Mouse (Mus musculus) kidney, postnatal 0 days (tissue): Measurements from ENCODE around the gene Myog. TPM values are rescaled to one million over a fixed set of nuclear protein-coding genes. Genes with fewer than 3 reads are reported as not detected.

Experiments
- ATAC-seq: fragments of 200-750 bp; cut with Nextera tagmentation; replicated peaks from 2 replicates; pipeline ENCODE4 v1.8.0; 2017; ENCODE audit warnings: low read depth, moderate number of reproducible peaks, moderate TSS enrichment, moderate library complexity; ENCODE audit not compliant: low FRiP score
- DNase-seq: peaks from one replicate; pipeline ENCODE4 v3.0.0-alpha.2; 2016; ENCODE audit warnings: low spot score
- H3K27ac ChIP-seq: fragments of 300-500 bp; sonication (generic); 2 replicates; pipeline ENCODE4 v1.5.1; 2014; ENCODE audit warnings: mild to moderate bottlenecking
- H3K27me3 ChIP-seq: fragments of 300-500 bp; sonication (generic); 2 replicates; pipeline ENCODE4 v1.6.1; 2014; ENCODE audit warnings: low read length, mixed read lengths; ENCODE audit not compliant: insufficient read depth
- H3K36me3 ChIP-seq: fragments of 300-500 bp; sonication (generic); 2 replicates; pipeline ENCODE4 v1.6.1; 2014; ENCODE audit warnings: low read length, mixed read lengths; ENCODE audit not compliant: insufficient read depth
- H3K4me1 ChIP-seq: fragments of 300-500 bp; sonication (generic); replicated peaks from 2 replicates; pipeline ENCODE4 v1.6.1; 2014; ENCODE audit warnings: antibody characterized with exemption, low read length, mixed read lengths; ENCODE audit not compliant: insufficient read depth
- H3K4me2 ChIP-seq: fragments of 300-500 bp; sonication (generic); 2 replicates; pipeline ENCODE4 v1.6.1; 2014; ENCODE audit warnings: mild to moderate bottlenecking, low read length, moderate library complexity, mixed read lengths
- H3K4me3 ChIP-seq: fragments of 300-500 bp; sonication (generic); replicated peaks from 2 replicates; pipeline ENCODE4 v1.5.1; 2014; ENCODE audit warnings: low read depth, low read length
- H3K9ac ChIP-seq: fragments of 300-500 bp; sonication (generic); 2 replicates; pipeline ENCODE4 v1.6.1; 2014; ENCODE audit warnings: low read depth, low read length
- H3K9me3 ChIP-seq: fragments of 300-500 bp; sonication (generic); replicated peaks from 2 replicates; pipeline ENCODE4 v1.6.1; 2016; ENCODE audit warnings: low read length, inconsistent platforms, mixed read lengths
- CTCF ChIP-seq: IDR thresholded peaks from 2 replicates; pipeline ENCODE4 v1.5.1; 2016; ENCODE audit warnings: antibody characterized with exemption, low read depth, mild to moderate bottlenecking, moderate library complexity
- WGBS: fragments of 180-500 bp; shearing (Covaris S2); extraction: QIAGEN DNeasy Blood & Tissue Kit; methylation state at CpG from one replicate; pipeline ENCODE4 v1.1.7; 2014; 5-methylcytosine and 5-hydroxymethylcytosine counted together
- polyA plus RNA-seq: library from polyadenylated mRNA; unstranded; fragments of >200 nt; fragmentation: Nextera tagmentation; extraction: Ambion mirVana; gene quantifications from 2 replicates; pipeline ENCODE4 v1.2.1, GENCODE M21; 2015

Myog gene
- polyA plus RNA-seq, 1 experiment from 2014 or later: 0.08 TPM

GRCm38 (mm10) chr1:134336958-134337710 lies 47.3 kb downstream of the Myog start:
- Histone ChIP-seq H3K36me3 (no peaks in the 10 kb centered on the region), H3K27ac (no peak overlapping the region), H3K9ac (no peak overlapping the region), H3K4me2 (no peak overlapping the region), H3K27me3 (no peaks in the 10 kb centered on the region), H3K4me1 (no peaks in the 10 kb centered on the region), H3K9me3 (no peaks in the 10 kb centered on the region), H3K4me3 (no peak overlapping the region)
- DNase-seq (no peak), ATAC-seq (no peak)
- no peak for TF ChIP-seq CTCF
- 64% methylated on average over 11 of the region's 11 CpGs for WGBS

- Histone ChIP-seq H3K27ac (no peak overlapping the region), H3K27me3 (no peaks in the 10 kb centered on the region), H3K36me3 (no peaks in the 10 kb centered on the region), H3K4me2 (no peak overlapping the region), H3K9ac (no peak overlapping the region), H3K9me3 (no peaks in the 10 kb centered on the region), H3K4me1 (no peaks in the 10 kb centered on the region), H3K4me3 (no peak overlapping the region)
- no peak for ATAC-seq
- TF ChIP-seq CTCF: no peak
- no peak for DNase-seq
- WGBS: 78% methylated on average over 7 of the region's 7 CpGs
These were observed 49.4 kb downstream of the Myog start for GRCm38 (mm10) chr1:134339162-134339561.

- Histone ChIP-seq H3K4me1 (0 out of 2 replicates have a peak, but pooled peaks cover 2% of the 10 kb centered on the region), H3K4me3 (no peak overlapping the region), H3K4me2 (no peak overlapping the region), H3K9ac (no peak overlapping the region), H3K27ac (no peak overlapping the region), H3K27me3 (no peaks in the 10 kb centered on the region), H3K9me3 (no peaks in the 10 kb centered on the region), H3K36me3 (no peaks in the 10 kb centered on the region)
- ATAC-seq: no peak
- DNase-seq: no peak
- 85% methylated on average over 18 of the region's 18 CpGs for WGBS
- peak; percentile 25; the same call in 1 of the 2 replicates for TF ChIP-seq CTCF
These were observed 50.2 kb downstream of the Myog start for GRCm38 (mm10) chr1:134339757-134340619.

GRCm38 (mm10) chr1:134341641-134342277 lies 52.0 kb downstream of the Myog start:
- no peak for TF ChIP-seq CTCF
- no peak overlapping the region for H3K4me3 ChIP-seq
- no peak for DNase-seq
- no peak for ATAC-seq
- H3K4me1 ChIP-seq: 0 out of 2 replicates have a peak, but pooled peaks cover 2% of the 10 kb centered on the region
- no peak overlapping the region for H3K4me2 ChIP-seq
- H3K27ac ChIP-seq: no peak overlapping the region
- WGBS: 72% methylated on average over 5 of the region's 5 CpGs
- H3K9me3 ChIP-seq: no peaks in the 10 kb centered on the region
- no peak overlapping the region for H3K9ac ChIP-seq
- H3K27me3 ChIP-seq: no peaks in the 10 kb centered on the region
- no peaks in the 10 kb centered on the region; the same call in 1 of the 2 replicates for H3K36me3 ChIP-seq

Other genes with a start within 250 kb of the Myog start
- 37.5 and 39.2 TPM in 2 replicates for gene Btg2, start 210.9 kb upstream of the Myog start, polyA plus RNA-seq
- 0.41 and 0.58 TPM in 2 replicates for gene Chit1, start 178.7 kb upstream of the Myog start, polyA plus RNA-seq
- gene Chil1, start 107.8 kb upstream of the Myog start, polyA plus RNA-seq: 2.1 and 2.4 TPM in 2 replicates
- 0.13 TPM in 1 of 2 replicates, not detected in the other for gene Mybph, start 96.5 kb upstream of the Myog start, polyA plus RNA-seq
- gene Adora1, start 54.6 kb upstream of the Myog start, polyA plus RNA-seq: 11.7 and 13.7 TPM in 2 replicates
- 2.0 and 2.3 TPM in 2 replicates for gene Ppfia4, start 42.9 kb downstream of the Myog start, polyA plus RNA-seq
- gene Tmem183a, start 72.0 kb downstream of the Myog start, polyA plus RNA-seq: 56.7 and 65.7 TPM in 2 replicates
- not detected in 2 replicates for gene 4933406M09Rik, start 96.0 kb downstream of the Myog start, polyA plus RNA-seq
- gene Cyb5r1, start 115.6 kb downstream of the Myog start, polyA plus RNA-seq: 16.1 and 22.7 TPM in 2 replicates
- 94.4 and 95.6 TPM in 2 replicates for gene Adipor1, start 125.4 kb downstream of the Myog start, polyA plus RNA-seq
- 17.8 and 21.2 TPM in 2 replicates for gene Klhl12, start 165.5 kb downstream of the Myog start, polyA plus RNA-seq
- gene Rabif, start 204.7 kb downstream of the Myog start, polyA plus RNA-seq: 33.8 and 38.7 TPM in 2 replicates